Mouse (Mus musculus) retina, postnatal 7 days (tissue): Measurements from ENCODE around the gene Dlg5.

ENCODE experiments used
- DNase-seq: peaks from one replicate; pipeline ENCODE4 v3.0.0-alpha.2; 2012; ENCODE audit warnings: low read depth, low spot score

Gene Dlg5

GRCm38 (mm10) chr14:24245177-24246081 is at the start of gene Dlg5:
Dlg5 (minus strand) TSS chr14:24245920.
- peak; percentile 43 for DNase-seq

GRCm38 (mm10) chr14:24293631-24294030 is 47.9 kb upstream of the Dlg5 start:
- DNase-seq = no peak

- no peak for DNase-seq
Measured at GRCm38 (mm10) chr14:24292914-24293313, 47.2 kb upstream of the Dlg5 start, which contains the start of gene E330034G19Rik. E330034G19Rik (plus strand) TSS chr14:24293214.

GRCm38 (mm10) chr14:24290726-24291125 is 45.0 kb upstream of the Dlg5 start:
- DNase-seq = no peak

- no peak for DNase-seq
Measured at GRCm38 (mm10) chr14:24286136-24286535, 40.4 kb upstream of the Dlg5 start.

- no peak for DNase-seq
Measured at GRCm38 (mm10) chr14:24282276-24282675, 36.6 kb upstream of the Dlg5 start.

GRCm38 (mm10) chr14:24281278-24281677 is 35.6 kb upstream of the Dlg5 start:
- no peak for DNase-seq

- DNase-seq = peak; percentile 4
Measured at GRCm38 (mm10) chr14:24275534-24275933, 29.8 kb upstream of the Dlg5 start.

- peak; percentile 20 for DNase-seq
Measured at GRCm38 (mm10) chr14:24273575-24273974, 27.9 kb upstream of the Dlg5 start.

GRCm38 (mm10) chr14:24269571-24269970 is 23.9 kb upstream of the Dlg5 start:
- DNase-seq = no peak

- DNase-seq = no peak
Measured at GRCm38 (mm10) chr14:24262915-24263314, 17.2 kb upstream of the Dlg5 start.

- DNase-seq = no peak
Measured at GRCm38 (mm10) chr14:24262382-24262781, 16.7 kb upstream of the Dlg5 start.

GRCm38 (mm10) chr14:24260391-24260790 is 14.7 kb upstream of the Dlg5 start:
- no peak for DNase-seq

GRCm38 (mm10) chr14:24255956-24256355 is 10.2 kb upstream of the Dlg5 start:
- no peak for DNase-seq

GRCm38 (mm10) chr14:24253611-24254202 is 8.0 kb upstream of the Dlg5 start:
- DNase-seq = no peak

GRCm38 (mm10) chr14:24251326-24251725 is 5.6 kb upstream of the Dlg5 start:
- DNase-seq = no peak

GRCm38 (mm10) chr14:24249926-24250325 is 4.2 kb upstream of the Dlg5 start:
- DNase-seq = no peak

GRCm38 (mm10) chr14:24244330-24245176 is 1.2 kb downstream of the Dlg5 start:
- no peak for DNase-seq

GRCm38 (mm10) chr14:24242016-24242415 is 3.7 kb downstream of the Dlg5 start:
- DNase-seq = no peak

- DNase-seq = no peak
Measured at GRCm38 (mm10) chr14:24240831-24241230, 4.9 kb downstream of the Dlg5 start.

- DNase-seq = no peak
Measured at GRCm38 (mm10) chr14:24239651-24240050, 6.1 kb downstream of the Dlg5 start.

- no peak for DNase-seq
Measured at GRCm38 (mm10) chr14:24235954-24236353, 9.8 kb downstream of the Dlg5 start.
